In genomic region chr17:44618691-44619090, GRCm38 (mm10) we compare ENCODE assay signal across 7 mouse cellular contexts.
A peak's percentile ranks its signal among the peaks of the same experiment; 100 is the strongest.
DNase-seq lines count a peak whose midpoint lies in the region; ATAC-seq and TF ChIP-seq lines count a peak whose summit lies in the region.

No protein-coding gene starts in this region.

- peak; percentile 76 for DNase-seq in lung, embryonic 14.5 days
- no peak for DNase-seq in lung, postnatal 25 days (ENCODE audit: low spot score)
- DNase-seq in cerebellum, postnatal 14 days, result peak; percentile 64 to 69
- DNase-seq in gastrocnemius, postnatal 10 days, result peak; percentile 47
- DNase-seq in limb, embryonic 11.5 days (ENCODE audit: low spot score), result peak; percentile 63
- DNase-seq in right cerebral cortex, postnatal 4 days, result peak; percentile 42
- DNase-seq in spleen, adult 12 weeks (ENCODE audit: low spot score), result no peak

- H3K27me3 ChIP-seq in lung, embryonic 14.5 days (ENCODE audit: insufficient read depth, low read length), result no peaks in the 10 kb centered on the region
- no peaks in the 10 kb centered on the region for H3K27me3 ChIP-seq in limb, embryonic 11.5 days (ENCODE audit: control insufficient read depth, insufficient read depth, low read length)

- WGBS in lung, embryonic 14.5 days, result 30% methylated on average over 11 of the region's 11 CpGs
- 16% methylated on average over 11 of the region's 11 CpGs for WGBS in limb, embryonic 11.5 days

- H3K4me3 ChIP-seq in lung, embryonic 14.5 days (ENCODE audit: low read depth, low read length), result 0 out of 2 replicates have a peak overlapping the region, but pooled peaks have one; percentile 8
- no peak overlapping the region for H3K4me3 ChIP-seq in limb, embryonic 11.5 days (ENCODE audit: low read depth, low read length)

- H3K9ac ChIP-seq in lung, embryonic 14.5 days, result no peak overlapping the region
- no peak overlapping the region for H3K9ac ChIP-seq in limb, embryonic 11.5 days (ENCODE audit: low read length)

- no peaks in the 10 kb centered on the region for H3K36me3 ChIP-seq in lung, embryonic 14.5 days (ENCODE audit: insufficient read depth)
- no peaks in the 10 kb centered on the region for H3K36me3 ChIP-seq in limb, embryonic 11.5 days (ENCODE audit: control insufficient read depth, insufficient read depth, low read length)

- TF ChIP-seq CTCF in lung, embryonic 14.5 days (IDR thresholded peaks at IDR 0.05; ENCODE audit: low read depth), result no peak

- ATAC-seq in lung, embryonic 14.5 days (ENCODE audit: insufficient read depth), result no peak
- no peak for ATAC-seq in limb, embryonic 11.5 days (ENCODE audit: insufficient number of reproducible peaks, low FRiP score, low TSS enrichment, low read depth)

- peak overlapping the region; percentile 49 for H3K4me2 ChIP-seq in lung, embryonic 14.5 days
- peak overlapping the region; percentile 29; the same call in 1 of the 2 replicates for H3K4me2 ChIP-seq in limb, embryonic 11.5 days (ENCODE audit: low read depth, severe bottlenecking)

- H3K9me3 ChIP-seq in lung, embryonic 14.5 days (ENCODE audit: low read depth, low read length), result no peaks in the 10 kb centered on the region
- no peaks in the 10 kb centered on the region for H3K9me3 ChIP-seq in limb, embryonic 11.5 days (ENCODE audit: control insufficient read depth, low read length)

- H3K27ac ChIP-seq in lung, embryonic 14.5 days (ENCODE audit: low read depth), result peak overlapping the region; percentile 61; the same call in 1 of the 2 replicates
- H3K27ac ChIP-seq in limb, embryonic 11.5 days (replicated peaks; ENCODE audit: low read depth, low read length), result no peak overlapping the region

- H3K4me1 ChIP-seq in lung, embryonic 14.5 days (ENCODE audit: insufficient read depth), result peaks cover 4% of the 10 kb centered on the region
- peaks cover 11% of the 10 kb centered on the region for H3K4me1 ChIP-seq in limb, embryonic 11.5 days (ENCODE audit: control insufficient read depth, insufficient read depth, low read length)

Comparison
In these comparisons a context has a peak if more than half of its experiments do, and no peak if none do; other contexts are left out.
1. DNase-seq: peak in lung, embryonic 14.5 days (single experiment), cerebellum, postnatal 14 days (2 of 2), gastrocnemius, postnatal 10 days (single experiment), limb, embryonic 11.5 days (single experiment) and right cerebral cortex, postnatal 4 days (single experiment); none in lung, postnatal 25 days (single experiment) and spleen, adult 12 weeks (single experiment).